Mouse (Mus musculus) adrenal gland, adult 8-10 months (tissue): ENCODE data around the gene Hnrnpk. TPM values are rescaled to one million over a fixed set of nuclear protein-coding genes. Genes with fewer than 3 reads are reported as not detected.
"Not testable (repeated sequence)": the region's sequence is repeated elsewhere in the genome, so short reads cannot be mapped to it uniquely, and the experiment has no call there.

ENCODE experiments used
- DNase-seq: peaks from one replicate; pipeline ENCODE4 v3.0.0; 2022
- microRNA-seq, 2 experiments: library from miRNA; unstranded; fragments of <30 nt; microRNA quantifications; one replicate each; pipeline ENCODE4 v1.2.0; 2022
- total RNA-seq, 4 experiments: library from RNA; stranded (reverse); gene quantifications; 2 replicates each; pipeline ENCODE4 v1.2.4; 2022

Hnrnpk gene
- total RNA-seq, 4 experiments from 2014 or later, result 695 to 896 (median 793) TPM

- DNase-seq, result no peak
These were observed 14.8 kb downstream of the Hnrnpk start for GRCm38 (mm10) chr13:58388379-58388778.

GRCm38 (mm10) chr13:58387948-58388347, 15.2 kb downstream of the Hnrnpk start:
- peak; percentile 55 for DNase-seq

GRCm38 (mm10) chr13:58385547-58385920, 17.6 kb downstream of the Hnrnpk start:
- no peak for DNase-seq

GRCm38 (mm10) chr13:58384779-58385546, 18.2 kb downstream of the Hnrnpk start, which contains the start of gene 2210016F16Rik:
2210016F16Rik (minus strand) TSS chr13:58385225.
- DNase-seq, result peak; percentile 50

- DNase-seq, result no peak
These were observed 18.8 kb downstream of the Hnrnpk start for GRCm38 (mm10) chr13:58384371-58384770.

- DNase-seq, result no peak
These were observed 30.0 kb downstream of the Hnrnpk start for GRCm38 (mm10) chr13:58373153-58373470.

- no peak for DNase-seq
These were observed 30.6 kb downstream of the Hnrnpk start for GRCm38 (mm10) chr13:58372278-58373152.

GRCm38 (mm10) chr13:58368835-58369234, 34.3 kb downstream of the Hnrnpk start:
- no peak for DNase-seq

GRCm38 (mm10) chr13:58367641-58368040, 35.5 kb downstream of the Hnrnpk start:
- DNase-seq, result no peak

- no peak for DNase-seq
These were observed 36.8 kb downstream of the Hnrnpk start for GRCm38 (mm10) chr13:58366373-58366772.

GRCm38 (mm10) chr13:58365179-58365578, 38.0 kb downstream of the Hnrnpk start:
- DNase-seq, result not testable (repeated sequence)

GRCm38 (mm10) chr13:58364353-58365175, 38.6 kb downstream of the Hnrnpk start:
- no peak for DNase-seq

- DNase-seq, result no peak
These were observed 43.9 kb downstream of the Hnrnpk start for GRCm38 (mm10) chr13:58359304-58359653.

GRCm38 (mm10) chr13:58358629-58359303, 44.4 kb downstream of the Hnrnpk start, which contains the start of gene Kif27:
Kif27 (minus strand) TSS chr13:58359122.
- DNase-seq, result peak; percentile 70

- no peak for DNase-seq
These were observed 50.1 kb downstream of the Hnrnpk start for GRCm38 (mm10) chr13:58352996-58353395.

GRCm38 (mm10) chr13:58350606-58351005, 52.5 kb downstream of the Hnrnpk start:
- peak; percentile 12 for DNase-seq

GRCm38 (mm10) chr13:58344505-58344904, 58.6 kb downstream of the Hnrnpk start:
- DNase-seq, result no peak

Small RNA genes within 50 kb of the gene (microRNA-seq; reads per million reads assigned to microRNA genes)
- 297 to 313 reads per million in 2 experiments for gene Mir7-1

Other genes starting within 250 kb of the Hnrnpk start
- 10 to 100 TPM; 59.2 to 71.4 (median 63.6) TPM for gene Idnk, start 245.7 kb downstream of the Hnrnpk start, total RNA-seq
- 100 to 1,000 TPM in 3 of 4 experiments, 10 to 100 TPM in 1; 97.7 to 135 (median 106) TPM for gene Ubqln1, start 187.7 kb downstream of the Hnrnpk start, total RNA-seq
- gene Gkap1, start 127.6 kb downstream of the Hnrnpk start, total RNA-seq, result 10 to 100 TPM; 44.8 to 74.5 (median 52.1) TPM
- gene Kif27, start 44.2 kb downstream of the Hnrnpk start, total RNA-seq, result 1 to 10 TPM in 3 of 4 experiments, under 1 TPM in 1; 0.55 to 3.4 (median 2.0) TPM
- gene 2210016F16Rik, start 18.1 kb downstream of the Hnrnpk start, total RNA-seq, result 10 to 100 TPM; 27.5 to 36.5 (median 31.9) TPM
- gene Rmi1, start 1.1 kb downstream of the Hnrnpk start, total RNA-seq, result 10 to 100 TPM; 17.8 to 23.5 (median 21.6) TPM
- not detected for gene Slc28a3, start 207.5 kb upstream of the Hnrnpk start, total RNA-seq